Mouse (Mus musculus) cerebellum, adult 18-20 months (tissue): ENCODE data around the gene Atp13a2.
A peak's percentile ranks its signal among the peaks of the same experiment; 100 is the strongest.

Source experiments
- DNase-seq, 2 experiments: peaks; one replicate each; pipeline ENCODE4 v3.0.0; 2021

Gene Atp13a2

DNA sequence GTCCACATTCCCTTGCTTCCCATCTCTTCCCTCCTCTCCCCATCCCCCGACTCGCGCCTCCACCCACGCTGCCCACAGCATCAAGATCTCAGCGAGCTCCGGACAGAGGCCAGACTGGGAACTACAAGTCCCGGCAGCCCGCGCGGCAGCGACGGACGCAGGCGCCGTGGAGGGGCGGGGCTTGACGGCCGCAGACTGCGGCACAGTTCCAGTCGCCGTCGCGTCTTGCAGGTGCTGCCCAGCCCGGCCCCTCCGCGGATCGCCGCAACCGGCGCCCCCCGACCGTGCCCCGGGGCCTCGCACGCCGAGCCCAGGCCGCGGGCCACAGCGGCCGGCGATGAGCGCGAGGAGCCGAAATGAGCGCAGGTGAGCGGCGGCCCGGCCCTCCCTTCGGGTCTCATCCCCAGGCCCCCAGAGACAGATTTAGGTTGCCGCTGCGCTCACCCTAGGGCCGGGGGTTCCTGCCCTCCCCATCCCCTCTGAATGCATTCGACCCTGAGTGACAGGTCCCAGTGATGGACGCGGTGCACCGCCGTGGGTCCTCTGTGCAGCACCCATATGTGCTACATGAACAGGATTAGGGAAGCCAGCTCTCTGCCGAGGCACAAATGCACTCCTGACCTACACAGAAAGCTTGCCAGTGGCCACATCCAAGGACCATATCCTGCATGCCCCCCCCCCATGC, at the start of gene Atp13a2:
Gene Atp13a2, plus strand, starts transcription at position 163 of the 685 bp plus-strand sequence.
- DNase-seq = peak; percentile 96 to 98

DNA sequence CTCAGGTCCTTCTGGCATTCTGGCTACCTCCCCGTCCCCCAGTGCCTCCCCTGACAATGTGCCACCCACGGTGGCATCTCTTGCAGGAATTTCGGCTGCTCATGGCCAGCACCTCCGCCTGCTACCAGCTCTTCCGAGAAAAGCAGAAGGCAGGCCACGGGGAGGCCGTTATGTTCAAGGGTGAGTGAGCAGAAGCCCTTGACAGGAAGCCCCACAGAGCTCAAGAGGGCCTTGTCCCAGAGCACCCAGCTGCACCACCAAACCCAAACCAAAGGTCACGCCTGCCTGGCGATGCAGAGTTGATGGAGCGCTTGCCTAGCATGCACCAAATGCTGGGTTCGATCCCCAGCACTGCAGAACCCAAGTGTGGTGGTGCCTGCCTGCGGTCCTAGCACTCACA, 42.3 kb upstream of the Atp13a2 start:
- no peak for DNase-seq

DNA sequence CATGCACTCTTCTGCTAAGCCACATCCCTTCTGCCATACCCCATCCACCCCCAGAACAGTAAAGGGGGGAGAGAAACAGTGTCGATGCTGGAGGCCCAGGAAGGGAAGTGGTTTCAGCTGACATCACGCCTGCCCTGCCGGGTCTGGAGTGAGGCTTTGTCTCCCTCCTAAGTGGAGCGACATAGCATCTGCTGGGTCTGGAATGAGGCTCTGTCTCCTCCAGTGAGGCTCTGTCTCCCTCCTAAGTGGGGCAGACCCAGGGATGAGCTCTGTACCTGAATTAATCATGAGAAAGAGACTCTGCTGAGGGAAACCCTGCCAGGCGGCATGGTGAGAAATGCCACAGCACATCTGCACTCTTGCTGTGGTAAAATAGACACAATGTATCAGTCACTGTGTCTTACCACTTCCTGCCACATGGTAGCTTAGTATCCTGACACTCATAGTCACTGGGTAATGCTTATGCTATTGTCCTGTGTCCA, 41.7 kb upstream of the Atp13a2 start:
- no peak for DNase-seq

DNA sequence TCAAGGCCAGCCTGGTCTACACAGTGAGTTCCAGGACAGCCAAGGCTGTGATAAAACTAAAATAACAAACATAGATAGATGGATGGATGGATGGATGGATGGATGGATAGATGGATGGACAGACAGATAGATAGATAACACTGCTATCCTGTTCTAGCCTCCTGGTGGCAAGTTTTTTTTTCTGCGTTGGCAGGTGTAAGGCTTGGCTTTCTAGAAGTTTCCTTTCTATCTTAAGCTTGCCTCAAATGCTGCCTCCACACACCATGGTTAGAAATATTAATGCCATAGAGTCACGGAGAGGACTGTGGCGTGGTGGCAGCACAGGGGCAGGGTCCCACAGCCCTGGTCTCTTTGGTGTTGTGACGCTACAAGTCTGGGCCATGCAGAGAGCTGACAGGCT, 41.1 kb upstream of the Atp13a2 start:
- DNase-seq = no peak

DNA sequence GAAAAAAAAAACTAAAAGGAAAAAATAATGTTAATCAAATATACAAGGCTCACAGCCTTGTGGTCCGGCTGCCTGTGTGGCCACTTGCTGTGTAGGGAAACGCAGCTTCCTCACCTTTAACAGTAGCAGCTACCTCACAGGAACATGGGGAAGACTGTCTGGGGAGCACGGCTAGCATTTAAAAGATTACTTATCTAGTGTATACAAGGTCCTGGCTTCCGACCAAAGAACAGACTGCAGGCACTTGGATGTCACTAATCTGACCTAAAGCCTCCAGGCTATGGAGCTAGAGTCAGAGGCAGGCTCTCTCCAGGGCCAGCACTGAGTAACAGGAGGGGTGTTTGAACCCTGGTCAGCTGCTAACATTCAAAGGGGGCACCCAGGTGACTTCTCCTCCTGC, 40.6 kb upstream of the Atp13a2 start:
- DNase-seq = no peak

DNA sequence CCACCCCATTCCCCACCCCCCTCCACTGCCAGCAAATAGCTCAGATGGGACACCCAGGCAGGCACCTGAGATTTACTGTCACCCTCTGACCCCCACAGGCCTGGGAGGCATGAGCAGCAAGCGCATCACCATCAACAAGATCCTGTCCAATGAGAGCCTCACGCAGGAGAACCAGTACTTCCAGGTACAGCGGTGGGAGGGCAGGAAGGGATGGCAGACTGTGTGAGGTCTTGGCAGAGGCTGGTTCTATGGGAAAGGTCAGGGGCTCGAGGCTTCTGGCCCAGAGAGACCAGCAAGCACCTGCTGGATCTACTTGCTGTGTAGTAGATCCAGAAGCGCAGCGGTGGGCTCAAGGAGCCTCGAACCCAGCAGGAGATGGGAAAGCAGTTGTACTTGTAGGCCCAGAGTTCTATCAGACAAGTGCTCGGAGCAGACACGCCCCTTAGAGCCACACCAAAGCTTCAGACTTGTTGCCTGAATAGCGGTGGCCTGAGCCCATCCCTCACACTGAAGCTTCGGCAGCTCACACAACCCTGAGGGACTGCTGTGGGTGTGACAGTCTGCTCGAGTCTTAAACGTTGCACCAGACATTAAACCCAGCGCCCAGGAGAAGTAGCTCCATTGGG, 40.0 kb upstream of the Atp13a2 start:
- DNase-seq = no peak

DNA sequence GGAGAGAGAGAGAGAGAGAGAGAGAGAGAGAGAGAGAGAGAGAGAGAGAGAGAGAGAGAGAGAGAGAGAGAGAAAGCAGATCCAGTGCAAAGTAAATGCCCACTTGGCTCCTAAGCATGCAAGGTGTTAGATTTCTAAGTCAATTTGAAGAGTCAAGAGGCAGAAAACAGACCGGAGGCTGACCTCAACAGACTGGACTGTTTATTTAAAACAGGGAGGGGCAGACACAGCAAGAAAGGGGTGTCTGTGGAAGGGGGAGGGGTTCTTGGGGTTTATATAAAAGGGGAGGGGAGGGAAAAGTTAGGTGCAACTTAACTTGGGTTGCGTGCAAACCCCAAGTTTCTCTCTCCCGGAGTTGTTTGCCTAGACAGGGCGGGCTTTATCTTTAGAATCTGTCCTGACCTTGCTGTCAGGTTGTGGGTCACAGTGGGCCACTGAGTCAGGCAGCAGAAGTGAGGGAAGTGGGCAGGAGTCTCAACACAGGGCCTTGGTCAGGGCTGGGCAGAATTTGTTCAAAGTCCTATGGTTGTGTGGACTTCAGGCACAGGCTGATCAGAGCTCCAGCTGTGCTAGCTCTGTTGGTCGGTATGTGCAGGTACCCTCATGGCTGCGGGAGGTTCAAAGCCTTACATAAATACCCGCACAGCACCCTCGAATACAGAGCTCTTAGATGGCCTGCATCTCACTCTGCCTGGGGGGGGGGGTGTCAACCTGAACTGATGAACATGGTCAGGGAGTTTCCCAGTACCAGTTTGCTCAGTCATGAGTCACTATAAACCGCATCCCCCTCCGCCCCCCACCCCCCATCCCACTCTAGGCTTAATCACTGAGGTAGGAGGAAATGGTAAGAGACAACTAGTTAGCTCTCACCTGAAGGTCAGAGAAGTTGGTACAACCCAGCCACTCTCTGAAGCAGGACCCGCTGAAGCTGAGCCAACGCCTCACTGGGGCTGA, 38.9 kb upstream of the Atp13a2 start:
- DNase-seq = no peak

DNA sequence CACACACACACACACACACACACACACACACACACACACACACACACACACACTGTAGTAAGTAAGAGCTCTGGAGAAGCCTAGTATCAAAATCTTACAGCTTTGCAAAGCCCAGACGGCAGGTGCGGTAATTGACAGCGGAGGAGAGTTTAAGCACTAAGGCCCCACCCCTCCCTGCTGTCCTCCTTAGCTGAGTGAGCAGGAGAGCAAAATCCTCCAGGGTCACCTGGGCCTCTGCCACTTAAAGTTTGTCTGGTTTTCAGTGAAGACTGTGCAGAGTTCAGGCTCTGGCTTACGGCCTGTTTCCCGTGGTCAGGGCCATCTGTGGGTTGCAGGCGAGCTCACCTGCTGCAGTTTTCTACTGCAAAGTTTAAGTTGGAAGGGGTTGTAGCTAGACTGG, 38.2 kb upstream of the Atp13a2 start:
- DNase-seq = no peak

DNA sequence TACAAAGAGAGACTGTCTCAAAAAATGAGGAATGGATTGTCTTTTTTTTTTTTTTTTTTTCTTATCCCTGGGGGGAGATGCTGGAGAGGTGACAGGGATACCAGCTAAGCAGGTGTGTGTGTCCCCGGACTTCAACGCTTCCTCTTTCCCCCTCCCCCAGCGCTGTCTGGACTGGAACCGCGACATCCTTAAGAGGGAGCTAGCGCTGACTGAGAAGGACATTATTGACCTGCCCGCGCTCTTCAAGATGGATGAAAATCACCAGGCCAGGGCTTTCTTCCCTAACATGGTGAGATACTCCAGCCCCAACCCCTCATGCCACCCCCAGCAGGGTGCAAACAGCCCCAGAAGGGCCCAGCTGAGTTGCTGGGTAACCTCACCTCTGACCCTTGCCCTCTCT, 37.6 kb upstream of the Atp13a2 start:
- DNase-seq = no peak

DNA sequence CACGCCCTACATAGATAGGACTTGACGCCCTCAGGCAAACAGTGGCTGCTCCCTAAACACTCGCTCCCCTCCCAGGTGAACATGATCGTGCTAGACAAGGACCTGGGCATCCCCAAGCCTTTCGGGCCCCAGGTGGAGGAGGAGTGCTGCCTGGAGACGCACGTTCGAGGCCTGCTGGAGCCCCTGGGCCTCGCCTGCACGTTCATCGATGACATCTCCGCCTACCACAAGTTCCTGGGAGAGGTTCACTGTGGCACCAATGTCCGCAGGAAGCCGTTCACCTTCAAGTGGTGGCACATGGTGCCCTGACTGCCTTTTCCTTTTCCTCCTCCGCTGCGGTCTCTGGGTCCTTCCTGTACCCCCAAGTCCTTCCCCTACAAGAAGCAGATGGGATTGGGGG, 37.1 kb upstream of the Atp13a2 start:
- DNase-seq = no peak

DNA sequence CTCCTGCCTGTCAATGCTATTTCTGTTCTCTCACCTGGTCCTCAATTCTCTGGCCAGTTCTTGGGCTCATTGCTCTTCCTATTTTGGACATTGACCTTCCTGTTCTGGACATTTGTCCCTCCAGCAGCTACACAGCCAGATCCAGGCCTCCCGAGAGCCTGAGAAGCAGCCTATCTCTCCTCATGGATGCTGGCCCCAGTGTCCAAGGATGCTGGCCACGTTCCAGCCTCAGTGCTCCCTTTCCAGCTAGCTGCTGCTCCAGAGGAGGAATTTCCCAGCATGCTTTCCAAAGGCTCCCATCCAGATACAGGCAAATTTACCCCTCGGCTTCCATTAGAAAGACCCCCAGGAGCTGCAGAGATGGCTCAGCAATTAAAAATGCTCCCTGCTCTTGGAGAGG, 36.1 kb upstream of the Atp13a2 start:
- DNase-seq = peak; percentile 25 to 44

DNA sequence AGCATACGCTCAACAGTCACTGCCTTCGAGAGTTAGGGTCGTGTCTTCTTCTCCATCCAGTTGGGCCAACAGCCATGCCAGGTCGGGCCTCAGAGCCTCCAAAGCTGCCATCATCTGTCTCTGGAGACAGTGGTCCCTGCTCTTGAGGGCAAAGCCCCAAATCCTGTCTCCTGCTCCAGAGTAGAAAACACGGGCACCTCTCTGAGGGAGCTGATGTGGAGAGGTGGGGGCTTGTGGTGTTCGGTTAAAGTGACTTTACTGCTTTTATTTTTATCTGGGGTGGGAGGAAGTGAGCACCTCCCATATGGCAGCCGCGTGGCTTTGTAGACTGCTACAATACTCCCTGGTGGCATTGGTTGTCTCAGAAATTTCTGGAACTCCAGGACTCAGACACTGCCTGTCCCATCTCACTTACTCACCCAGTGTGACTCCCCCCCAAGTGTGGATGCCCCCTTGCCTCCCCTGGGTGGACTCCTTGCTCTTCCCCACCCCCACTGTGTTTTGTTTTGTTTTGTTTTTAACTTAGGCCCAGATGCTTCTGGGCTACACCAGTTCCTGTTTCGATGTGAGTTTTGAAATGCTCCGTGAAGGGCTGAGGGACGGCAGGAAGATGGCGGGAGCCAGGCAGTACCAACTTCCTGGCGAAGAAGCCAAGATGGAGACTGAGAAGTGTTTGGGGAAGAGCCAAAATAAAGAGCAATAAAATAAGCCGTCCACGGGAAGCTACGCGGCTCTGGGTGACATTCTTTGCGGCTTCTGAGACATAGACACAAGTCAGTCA, 34.6 kb upstream of the Atp13a2 start:
- no peak for DNase-seq

DNA sequence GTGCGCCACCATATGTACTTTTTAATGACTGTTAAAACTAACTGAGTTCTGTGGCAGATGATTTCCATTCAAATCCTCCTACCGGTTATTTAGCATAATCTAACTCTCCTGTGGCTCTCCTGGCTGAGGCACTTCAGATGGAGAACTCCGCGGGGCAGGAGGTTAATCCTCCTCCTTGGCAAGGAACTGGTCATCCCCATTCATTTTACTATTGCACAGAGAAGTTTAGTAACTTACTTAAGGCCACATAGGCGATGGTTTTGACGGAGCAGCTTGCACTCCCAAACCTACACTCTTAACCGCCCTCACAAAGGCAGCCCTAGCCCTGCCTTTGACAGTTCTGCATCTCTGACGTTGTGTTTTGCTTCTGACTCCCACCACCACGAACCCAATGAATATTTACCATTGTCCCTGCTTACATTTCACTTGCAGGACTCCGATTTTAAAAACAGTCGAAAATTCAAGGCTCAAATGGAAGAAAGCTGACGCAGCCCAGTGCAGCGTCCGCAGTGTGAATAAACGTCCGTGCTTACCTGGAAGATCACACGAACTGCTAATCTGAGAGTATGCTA, 29.5 kb upstream of the Atp13a2 start:
- DNase-seq = no peak

DNA sequence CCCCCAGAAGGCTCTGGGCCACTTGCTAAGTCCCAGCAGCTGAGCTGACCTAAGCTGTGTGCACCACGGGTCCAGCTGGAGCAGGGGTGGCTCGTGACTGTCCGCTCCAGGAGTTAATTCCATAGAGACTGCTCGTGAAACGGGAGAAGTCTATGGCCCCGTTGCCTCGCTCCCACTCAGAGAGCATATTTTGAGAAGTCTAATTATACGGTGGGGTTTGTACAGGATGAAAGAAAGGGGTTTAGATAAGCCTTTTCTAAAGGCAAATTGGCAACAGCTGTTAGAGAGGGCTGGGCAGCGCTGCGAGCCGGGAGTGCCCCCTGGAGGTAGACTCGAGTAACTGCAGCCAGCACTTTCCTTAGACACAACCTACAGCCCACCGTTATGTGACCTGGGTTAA, 28.9 kb upstream of the Atp13a2 start:
- peak; percentile 76 to 87 for DNase-seq

DNA sequence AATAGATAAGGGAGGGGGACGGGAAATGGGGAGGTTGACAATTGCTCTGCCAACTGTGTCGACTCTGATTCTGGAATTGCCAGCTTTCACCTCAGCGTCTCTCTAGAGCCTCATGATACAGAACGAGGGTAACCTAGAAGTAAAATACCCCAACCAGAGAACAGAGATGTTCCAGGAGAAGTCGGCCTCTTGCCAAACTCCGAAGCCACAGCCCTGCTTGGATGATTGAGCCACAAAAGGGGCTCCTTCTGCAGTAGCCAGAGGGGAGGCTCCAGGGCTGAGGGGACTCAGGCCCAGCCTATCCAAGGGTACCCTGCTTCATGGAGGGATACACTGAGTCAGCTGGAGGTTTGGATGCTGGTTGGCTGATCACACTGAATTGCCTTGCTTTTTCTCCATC, 28.4 kb upstream of the Atp13a2 start:
- DNase-seq = peak in 1 of 2 experiments; percentile 28

DNA sequence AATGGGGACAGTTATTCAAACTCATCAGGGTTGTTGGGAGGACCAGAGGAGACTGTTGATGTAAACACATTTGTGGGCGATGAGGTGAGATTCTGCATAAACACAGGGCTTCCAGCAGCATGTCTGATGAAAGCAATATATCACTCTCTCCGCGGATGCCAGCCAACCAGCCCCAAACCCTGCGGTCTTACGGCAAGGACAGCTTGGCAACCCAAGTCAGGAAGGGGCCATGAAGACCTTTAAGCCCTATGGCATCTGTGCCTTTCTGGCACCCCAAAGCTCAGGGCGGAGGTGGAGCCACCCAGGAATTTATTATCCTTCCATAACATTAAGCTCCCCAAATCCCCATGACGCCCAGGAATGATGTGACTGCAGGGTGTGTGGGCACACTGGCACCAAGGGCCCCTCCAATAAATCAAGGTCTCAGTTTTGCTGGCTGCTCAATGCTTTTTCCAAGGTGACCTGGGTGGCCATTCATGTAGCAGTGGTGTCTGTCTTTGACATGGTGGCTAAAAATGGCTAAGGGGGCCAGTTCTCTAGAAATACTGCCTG, 27.5 kb upstream of the Atp13a2 start:
- DNase-seq = no peak

DNA sequence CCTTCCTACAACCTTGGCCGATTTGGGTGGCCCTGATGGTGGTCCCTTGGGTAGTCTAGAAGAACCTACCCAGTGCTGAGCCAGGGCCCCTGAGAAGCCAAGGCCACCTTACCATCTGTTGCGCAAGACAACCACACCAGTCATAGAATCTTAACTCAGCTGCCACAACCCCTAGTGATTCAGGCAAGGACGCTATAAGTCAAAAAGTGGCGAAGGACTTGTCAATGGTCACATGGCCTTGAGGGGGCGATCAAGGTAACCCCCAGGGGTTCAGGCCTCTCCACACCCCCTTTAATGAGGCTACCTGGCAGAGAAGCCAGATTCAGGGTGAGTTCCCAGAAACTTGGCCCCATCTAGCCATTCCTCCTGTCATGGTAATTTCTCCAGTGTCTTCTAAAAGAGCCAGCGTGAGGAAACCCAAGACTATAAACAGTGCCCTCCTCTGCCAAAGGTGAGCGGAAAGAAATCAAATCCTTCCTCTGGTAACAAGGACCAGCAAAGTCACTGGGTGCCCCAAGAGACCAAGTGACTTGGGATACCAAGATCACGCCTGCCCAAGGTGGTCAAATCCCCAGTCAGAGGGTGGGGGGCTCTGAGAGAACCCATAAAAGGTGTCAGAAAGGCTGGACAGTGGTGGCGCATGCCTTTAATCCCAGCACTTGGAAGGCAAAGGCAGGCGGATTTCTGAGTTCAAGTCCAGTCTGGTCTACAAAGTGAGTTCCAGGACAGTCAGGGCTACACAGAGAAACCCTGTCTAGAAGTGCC, 26.8 kb upstream of the Atp13a2 start:
- DNase-seq = no peak

DNA sequence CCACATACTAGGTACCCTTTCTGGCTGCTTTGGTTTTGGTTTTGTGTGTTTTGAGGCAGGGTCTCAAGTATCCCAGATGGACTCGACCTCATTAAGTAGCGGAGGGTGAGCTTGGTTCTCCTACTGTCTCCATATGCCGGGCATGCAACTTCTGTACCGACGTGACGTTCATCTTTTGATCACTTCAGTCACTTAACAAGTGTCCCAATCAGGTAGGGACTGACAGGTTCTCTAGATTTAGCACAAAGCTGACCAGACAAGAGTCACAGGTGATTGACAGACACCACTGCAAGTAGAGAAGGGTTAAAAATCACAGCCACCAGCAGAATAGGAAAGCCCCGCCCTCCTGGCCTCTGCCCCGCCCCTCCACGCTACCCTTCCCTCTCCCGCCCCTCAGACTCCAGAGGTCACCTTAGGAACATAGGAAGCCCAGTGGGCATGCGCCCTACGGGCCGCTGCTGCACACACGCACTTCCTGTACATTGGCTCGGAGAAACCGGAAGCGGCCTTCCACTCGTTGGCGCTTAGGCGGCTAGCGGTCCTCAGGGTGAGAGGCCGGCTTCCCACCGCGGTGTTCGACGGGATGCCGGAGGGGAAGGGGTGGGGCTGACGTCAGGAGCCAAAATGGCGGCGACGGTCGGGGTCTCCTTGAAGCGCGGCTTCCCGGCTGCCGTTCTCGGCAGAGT, 25.7 kb upstream of the Atp13a2 start, which contains the start of gene Sdhb:
Gene Sdhb, plus strand, starts transcription at position 423 of the 686 bp plus-strand sequence.
- peak; percentile 97 to 98 for DNase-seq

DNA sequence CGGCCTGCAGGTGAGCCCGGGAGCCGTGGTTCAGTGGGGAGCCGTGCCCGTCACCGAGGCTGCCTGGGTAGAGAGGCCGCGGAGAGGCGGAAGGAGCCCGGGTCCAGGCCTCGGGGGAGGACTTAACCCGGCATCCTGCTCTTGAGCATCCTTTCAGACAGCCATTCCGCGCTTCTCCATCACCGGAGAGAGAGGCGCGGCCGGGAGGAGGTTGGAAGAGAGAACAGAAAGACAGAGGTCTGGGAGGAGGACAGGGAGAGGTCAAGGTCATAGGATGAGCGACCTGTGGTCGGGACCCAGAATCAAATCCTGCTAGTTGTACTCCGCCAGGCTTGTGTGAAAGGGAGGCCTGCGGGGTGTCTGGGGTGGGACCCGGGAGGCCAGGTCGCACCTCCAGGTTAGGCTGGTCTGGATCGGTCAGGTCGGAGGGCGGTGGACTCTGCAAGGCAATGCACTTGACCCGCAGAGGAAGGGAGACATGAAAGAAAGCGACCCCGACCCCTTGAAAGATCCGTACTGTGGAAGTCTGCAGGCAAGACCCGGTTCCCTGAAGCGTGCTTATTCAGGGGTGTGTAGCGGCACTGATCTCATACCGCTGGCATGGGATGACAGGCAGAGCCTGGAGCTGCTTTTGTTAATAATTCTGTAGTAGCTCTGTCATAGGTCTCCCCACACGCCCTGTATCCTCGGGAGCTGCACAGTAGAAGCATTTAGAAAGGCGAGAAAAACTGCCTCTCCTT, 25.0 kb upstream of the Atp13a2 start:
- peak in 1 of 2 experiments; percentile 45 for DNase-seq
